Mouse (Mus musculus): Measurements from ENCODE around the gene Zfp580. TPM values are rescaled to one million over a fixed set of nuclear protein-coding genes. Genes with fewer than 3 reads are reported as not detected.
A peak's percentile ranks its signal among the peaks of the same experiment; 100 is the strongest.

The Zfp580 gene
- polyA plus RNA-seq, 1 experiment from 2014 or later, result 30.4 TPM

GRCm38 (mm10) chr7:5059421-5059820 lies 8.1 kb downstream of the Zfp580 start:
- no peak overlapping the region for H3K4me2 ChIP-seq (replicated peaks; ENCODE audit: low read depth, low read length)
- ATAC-seq (no peak), DNase-seq (ENCODE audit: low spot score) (no peak)
- H3K4me1 ChIP-seq (ENCODE audit: insufficient read depth, low read depth, low read length), result peaks cover 11% of the 10 kb centered on the region; the same call in 1 of the 2 replicates
- no peak overlapping the region for H3K27ac ChIP-seq (ENCODE audit: low read length)
- H3K27me3 ChIP-seq (replicated peaks; ENCODE audit: insufficient read depth, low read length), result peaks cover 39% of the 10 kb centered on the region
- H3K36me3 ChIP-seq (ENCODE audit: insufficient read depth, low read length), result no peaks in the 10 kb centered on the region
- H3K9me3 ChIP-seq (ENCODE audit: low read length), result no peaks in the 10 kb centered on the region
- WGBS, result 87% methylated on average over 12 of the region's 12 CpGs
- no peak overlapping the region for H3K9ac ChIP-seq (replicated peaks; ENCODE audit: low read depth)
- no peak overlapping the region for H3K4me3 ChIP-seq (ENCODE audit: low read depth, low read length)
- no peak for TF ChIP-seq CTCF (IDR thresholded peaks at IDR 0.05)
- no peak for TF ChIP-seq EP300 (IDR thresholded peaks at IDR 0.05)

- ATAC-seq, result no peak
Observed at GRCm38 (mm10) chr7:5060239-5060731, 8.9 kb downstream of the Zfp580 start.

DNA sequence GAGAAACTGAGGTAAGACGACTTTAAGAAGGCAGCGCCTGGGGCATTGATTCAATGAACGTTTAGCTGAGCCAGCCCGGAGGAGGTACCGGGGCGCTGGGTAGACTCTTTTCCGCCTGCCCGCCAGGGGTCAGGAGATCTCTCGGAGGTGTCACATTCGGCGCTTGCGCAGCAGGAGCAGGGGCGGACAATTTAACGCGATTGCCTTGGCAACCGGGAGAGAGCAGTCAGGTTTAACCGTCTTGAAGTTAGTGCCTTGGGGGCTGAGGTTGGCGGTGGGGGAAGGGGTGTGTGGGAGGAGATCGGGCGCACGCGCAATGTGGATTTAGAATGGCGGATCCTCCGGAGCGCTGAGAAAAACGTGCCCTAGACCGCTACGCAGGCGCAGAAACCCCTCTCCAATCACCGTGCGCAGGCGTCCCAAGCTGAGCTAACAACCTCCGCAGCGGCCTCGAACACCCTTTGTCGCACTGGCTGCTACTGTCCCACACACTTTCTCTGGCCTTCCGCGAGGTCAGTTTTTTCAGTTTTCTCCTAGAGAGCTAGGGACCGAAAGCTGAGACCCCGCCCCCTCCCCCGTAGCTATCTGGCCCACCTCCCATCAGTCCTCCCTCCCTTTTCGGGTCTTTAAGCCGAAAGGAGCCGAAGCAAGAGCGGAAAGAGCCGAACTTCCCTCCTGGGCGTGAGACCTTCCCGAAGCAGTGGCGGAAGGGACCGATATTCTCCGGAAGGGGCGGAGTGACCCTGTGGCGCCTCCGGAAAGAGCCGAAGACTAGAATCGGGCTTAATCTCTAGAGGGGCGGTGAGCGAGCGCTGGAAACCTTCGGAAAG lies 9.8 kb downstream of the Zfp580 start:
- peak overlapping the region; percentile 76 for H3K4me3 ChIP-seq (ENCODE audit: low read depth, low read length)
- TF ChIP-seq CTCF (IDR thresholded peaks at IDR 0.05) (peak; percentile 76), EP300 (IDR thresholded peaks at IDR 0.05) (0 out of 2 replicates have a peak, but pooled peaks have one; percentile 37)
- H3K27ac ChIP-seq (ENCODE audit: low read length), result peak overlapping the region; percentile 100
- peaks cover 11% of the 10 kb centered on the region; the same call in 1 of the 2 replicates for H3K4me1 ChIP-seq (ENCODE audit: insufficient read depth, low read depth, low read length)
- H3K4me2 ChIP-seq (replicated peaks; ENCODE audit: low read depth, low read length), result peak overlapping the region; percentile 91
- no peaks in the 10 kb centered on the region for H3K36me3 ChIP-seq (ENCODE audit: insufficient read depth, low read length)
- no peaks in the 10 kb centered on the region for H3K9me3 ChIP-seq (ENCODE audit: low read length)
- DNase-seq (ENCODE audit: low spot score) (peak; percentile 99), ATAC-seq (peak; percentile 93)
- under 1% methylated on average over 60 of the region's 60 CpGs for WGBS
- peak overlapping the region; percentile 96 for H3K9ac ChIP-seq (replicated peaks; ENCODE audit: low read depth)
- peaks cover 22% of the 10 kb centered on the region for H3K27me3 ChIP-seq (replicated peaks; ENCODE audit: insufficient read depth, low read length)

More at GRCm38 (mm10) chr7:5060239-5060731, 8.9 kb downstream of the Zfp580 start:
- Histone ChIP-seq H3K9ac (replicated peaks; ENCODE audit: low read depth) (peak overlapping the region; percentile 96), H3K4me2 (replicated peaks; ENCODE audit: low read depth, low read length) (peak overlapping the region; percentile 91), H3K27me3 (replicated peaks; ENCODE audit: insufficient read depth, low read length) (peaks cover 30% of the 10 kb centered on the region), H3K9me3 (ENCODE audit: low read length) (no peaks in the 10 kb centered on the region), H3K27ac (ENCODE audit: low read length) (peak overlapping the region; percentile 100), H3K4me3 (ENCODE audit: low read depth, low read length) (peak overlapping the region; percentile 76), H3K36me3 (ENCODE audit: insufficient read depth, low read length) (no peaks in the 10 kb centered on the region), H3K4me1 (ENCODE audit: insufficient read depth, low read depth, low read length) (peaks cover 11% of the 10 kb centered on the region; the same call in 1 of the 2 replicates)
- TF ChIP-seq EP300 (IDR thresholded peaks at IDR 0.05) (no peak), CTCF (IDR thresholded peaks at IDR 0.05) (peak; percentile 85)
- peak; percentile 90 for DNase-seq (ENCODE audit: low spot score)
- WGBS, result 1% methylated on average over 27 of the region's 27 CpGs

DNA sequence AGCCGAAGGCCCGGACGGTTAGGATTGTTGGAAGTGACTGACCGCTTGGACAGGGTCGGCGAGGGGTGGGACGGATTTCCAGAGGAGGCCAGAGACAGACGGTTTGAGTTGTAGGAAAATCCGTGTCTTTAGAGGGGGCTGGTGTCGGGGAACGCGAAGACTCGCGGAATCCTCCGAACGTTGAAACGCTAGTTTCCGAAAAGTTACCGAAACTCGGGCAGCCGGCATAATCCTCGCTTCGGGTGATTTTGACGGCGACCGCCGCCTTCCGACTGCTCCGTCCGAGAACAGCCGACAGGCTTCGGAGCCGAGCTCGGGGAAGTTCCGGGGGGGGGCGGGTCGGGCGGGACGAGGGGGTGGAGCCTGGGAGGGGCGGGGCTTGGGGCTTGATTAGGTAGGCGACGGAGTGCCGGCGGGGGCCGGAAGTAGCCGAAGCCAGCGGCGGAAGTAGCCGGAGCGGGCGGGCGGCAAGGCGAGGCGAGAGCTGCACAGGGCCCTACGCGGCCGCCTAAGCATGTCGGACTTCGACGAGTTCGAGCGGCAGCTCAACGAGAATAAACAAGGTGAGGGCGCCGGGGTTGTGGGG lies 10.5 kb downstream of the Zfp580 start, which contains the start of gene U2af2:
Gene U2af2, plus strand, starts transcription at position 370 of the 586 bp plus-strand sequence.
- Histone ChIP-seq H3K4me3 (ENCODE audit: low read depth, low read length) (peak within 1 kb of the TSS; percentile 76), H3K27me3 (replicated peaks; ENCODE audit: insufficient read depth, low read length) (peaks cover 15% of the 10 kb centered on the region), H3K4me1 (ENCODE audit: insufficient read depth, low read depth, low read length) (peaks cover 11% of the 10 kb centered on the region; the same call in 1 of the 2 replicates), H3K27ac (ENCODE audit: low read length) (peak within 1 kb of the TSS; percentile 100), H3K9me3 (ENCODE audit: low read length) (no peaks in the 10 kb centered on the region), H3K36me3 (ENCODE audit: insufficient read depth, low read length) (no peaks in the 10 kb centered on the region), H3K4me2 (replicated peaks; ENCODE audit: low read depth, low read length) (peak within 1 kb of the TSS; percentile 91), H3K9ac (replicated peaks; ENCODE audit: low read depth) (peak within 1 kb of the TSS; percentile 96)
- no peak; the same call in 1 of the 2 replicates for TF ChIP-seq CTCF (IDR thresholded peaks at IDR 0.05)
- TF ChIP-seq EP300 (IDR thresholded peaks at IDR 0.05), result no peak
- DNase-seq (ENCODE audit: low spot score) (peak; percentile 97), ATAC-seq (peak; percentile 84)
- WGBS, result under 1% methylated on average over 36 of the region's 65 CpGs

DNA sequence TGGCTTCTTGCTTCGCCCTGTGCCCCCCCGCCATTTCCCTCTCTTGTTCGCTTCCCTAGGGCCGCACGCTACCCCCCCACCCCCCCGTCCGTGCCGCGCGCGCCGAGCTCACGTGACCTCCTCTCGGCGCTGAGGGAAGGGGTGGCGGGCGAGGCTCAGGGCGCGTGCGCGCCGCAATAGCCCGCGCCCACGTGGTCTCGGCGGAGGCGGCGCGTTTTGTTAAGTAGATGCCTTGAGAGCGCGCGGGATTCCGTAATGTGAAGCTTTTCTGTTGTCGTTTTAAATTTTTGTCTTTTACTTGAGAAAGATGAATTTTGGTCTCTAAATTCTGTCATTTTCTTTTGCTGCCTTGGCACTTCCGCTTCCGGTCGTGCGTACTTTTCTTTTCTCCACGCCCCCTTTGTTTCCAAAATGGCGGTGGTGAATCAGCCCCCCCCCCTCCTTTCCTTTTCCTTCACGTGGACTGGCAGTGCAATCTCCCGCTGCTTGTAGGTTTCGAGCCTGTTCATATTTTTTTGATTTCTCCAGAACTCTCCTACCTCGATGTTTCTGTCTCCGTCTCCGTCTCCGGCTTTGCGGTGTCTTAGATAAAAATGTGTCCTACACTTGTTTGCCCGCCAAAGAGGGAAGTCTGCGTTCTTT lies 11.1 kb downstream of the Zfp580 start:
- peak; percentile 93 for DNase-seq (ENCODE audit: low spot score)
- TF ChIP-seq CTCF (IDR thresholded peaks at IDR 0.05) (no peak), EP300 (IDR thresholded peaks at IDR 0.05) (0 out of 2 replicates have a peak, but pooled peaks have one; percentile 11)
- Histone ChIP-seq H3K9ac (replicated peaks; ENCODE audit: low read depth) (peak overlapping the region; percentile 96), H3K4me2 (replicated peaks; ENCODE audit: low read depth, low read length) (peak overlapping the region; percentile 91), H3K27ac (ENCODE audit: low read length) (peak overlapping the region; percentile 100), H3K4me1 (ENCODE audit: insufficient read depth, low read depth, low read length) (peaks cover 11% of the 10 kb centered on the region; the same call in 1 of the 2 replicates), H3K4me3 (ENCODE audit: low read depth, low read length) (peak overlapping the region; percentile 76), H3K27me3 (replicated peaks; ENCODE audit: insufficient read depth, low read length) (peaks cover 9% of the 10 kb centered on the region), H3K36me3 (ENCODE audit: insufficient read depth, low read length) (no peaks in the 10 kb centered on the region), H3K9me3 (ENCODE audit: low read length) (no peaks in the 10 kb centered on the region)
- ATAC-seq, result peak; percentile 54
- WGBS, result 4% methylated on average over 40 of the region's 51 CpGs

Measured in lung, postnatal 0 days (tissue).